Mouse (Mus musculus) kidney, embryonic 14.5 days (tissue): Measurements from ENCODE around the gene E130308A19Rik. TPM values are rescaled to one million over a fixed set of nuclear protein-coding genes. Genes with fewer than 3 reads are reported as not detected.

Source experiments
- ATAC-seq: fragments of 200-750 bp; cut with Nextera tagmentation; 2 replicates; pipeline ENCODE4 v1.8.0; 2017; ENCODE audit warnings: moderate number of reproducible peaks, mild to moderate bottlenecking, moderate TSS enrichment, moderate library complexity; ENCODE audit not compliant: low FRiP score, low TSS enrichment
- H3K27ac ChIP-seq: fragments of 300-500 bp; sonication (generic); 2 replicates; pipeline ENCODE4 v1.5.1; 2014; ENCODE audit warnings: low read depth, mild to moderate bottlenecking, low read length, moderate library complexity, mixed read lengths
- H3K27me3 ChIP-seq: fragments of 300-500 bp; sonication (generic); 2 replicates; pipeline ENCODE4 v1.6.1; 2014; ENCODE audit warnings: mild to moderate bottlenecking, low read length; ENCODE audit not compliant: control insufficient read depth, insufficient read depth
- H3K36me3 ChIP-seq: fragments of 300-500 bp; sonication (generic); 2 replicates; pipeline ENCODE4 v1.6.1; 2014; ENCODE audit warnings: low read length, mixed read lengths; ENCODE audit not compliant: control insufficient read depth, insufficient read depth
- H3K4me1 ChIP-seq: fragments of 300-500 bp; sonication (generic); 2 replicates; pipeline ENCODE4 v1.6.1; 2014; ENCODE audit warnings: low read length, mixed read lengths; ENCODE audit not compliant: control insufficient read depth, insufficient read depth
- H3K4me2 ChIP-seq: fragments of 300-500 bp; sonication (generic); replicated peaks from 2 replicates; pipeline ENCODE4 v1.6.1; 2014; ENCODE audit warnings: low read depth, mild to moderate bottlenecking, low read length
- H3K4me3 ChIP-seq: fragments of 300-500 bp; sonication (generic); 2 replicates; pipeline ENCODE4 v1.5.1; 2014; ENCODE audit warnings: mild to moderate bottlenecking, low read length
- H3K9ac ChIP-seq: fragments of 300-500 bp; sonication (generic); 2 replicates; pipeline ENCODE4 v1.6.1; 2014; ENCODE audit warnings: low read depth, mild to moderate bottlenecking, low read length, moderate library complexity
- H3K9me3 ChIP-seq: fragments of 300-500 bp; sonication (generic); 2 replicates; pipeline ENCODE4 v1.6.1; 2016; ENCODE audit warnings: low read length; ENCODE audit not compliant: control insufficient read depth
- WGBS: fragments of 180-500 bp; shearing (Covaris S2); extraction: QIAGEN DNeasy Blood & Tissue Kit; methylation state at CpG from one replicate; pipeline ENCODE4 v1.1.7; 2014; 5-methylcytosine and 5-hydroxymethylcytosine counted together
- polyA plus RNA-seq: library from polyadenylated mRNA; unstranded; fragments of >200 nt; fragmentation: Nextera tagmentation; extraction: Ambion mirVana; gene quantifications from 2 replicates; pipeline ENCODE4 v1.2.1, GENCODE M21; 2014

The E130308A19Rik gene
- polyA plus RNA-seq, 1 experiment from 2014 or later: 47.3 TPM

- Histone ChIP-seq H3K36me3 (no peaks in the 10 kb centered on the region), H3K4me2 (no peak overlapping the region), H3K27ac (no peak overlapping the region), H3K9me3 (no peaks in the 10 kb centered on the region), H3K27me3 (no peaks in the 10 kb centered on the region), H3K9ac (no peak overlapping the region), H3K4me1 (no peaks in the 10 kb centered on the region), H3K4me3 (no peak overlapping the region)
- ATAC-seq: peak; percentile 69; the same call in 1 of the 2 replicates
- 54% methylated on average over 3 of the region's 3 CpGs for WGBS
Measured at GRCm38 (mm10) chr4:59668050-59668449, 42.0 kb downstream of the E130308A19Rik start.

DNA sequence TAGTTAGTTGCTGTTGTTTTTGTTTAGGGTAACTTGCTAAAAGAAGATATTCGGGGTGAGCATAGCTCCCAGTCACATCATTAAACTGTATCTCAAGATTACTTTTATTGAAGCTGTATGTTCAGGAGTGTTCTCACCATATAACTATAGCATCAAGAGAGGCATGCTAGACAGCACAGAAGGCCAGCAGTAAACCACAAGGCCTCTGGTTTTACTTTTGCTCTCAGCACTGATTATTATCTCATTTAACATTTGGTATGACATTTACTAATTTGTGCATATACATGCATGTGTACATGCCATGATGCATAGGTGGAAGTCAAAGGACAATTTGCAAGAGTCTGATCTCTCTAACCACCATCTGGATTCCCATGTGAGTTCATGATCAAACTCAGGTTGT lies 43.1 kb downstream of the E130308A19Rik start:
- 77% methylated on average over 1 of the region's 1 CpGs for WGBS

DNA sequence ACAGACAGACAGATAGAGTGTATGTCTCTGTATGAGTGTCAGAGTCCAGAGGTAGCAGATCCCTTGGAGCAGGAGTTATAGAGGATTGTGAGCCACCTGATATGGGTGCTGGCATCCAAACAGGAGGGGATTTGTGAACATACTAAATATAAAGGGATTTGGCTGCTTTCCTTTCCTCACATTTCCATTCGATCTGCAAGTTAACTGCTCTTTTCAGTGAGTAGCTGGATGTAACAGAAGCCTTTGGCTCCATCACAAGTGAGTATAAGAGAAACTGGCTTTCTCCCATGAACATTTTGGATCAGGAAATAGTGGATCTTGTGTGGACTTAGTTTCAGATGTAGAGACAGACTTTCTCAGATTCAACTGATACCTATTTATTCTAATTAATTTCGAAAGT lies 44.0 kb downstream of the E130308A19Rik start:
- WGBS: 72% methylated on average over 2 of the region's 2 CpGs
- H3K9me3 ChIP-seq: no peaks in the 10 kb centered on the region
- H3K36me3 ChIP-seq: no peaks in the 10 kb centered on the region
- H3K4me1 ChIP-seq: peaks cover 4% of the 10 kb centered on the region; the same call in 1 of the 2 replicates
- H3K27me3 ChIP-seq: no peaks in the 10 kb centered on the region
- no peak overlapping the region for H3K9ac ChIP-seq
- H3K4me2 ChIP-seq: no peak overlapping the region
- H3K27ac ChIP-seq: no peak overlapping the region
- ATAC-seq: no peak
- H3K4me3 ChIP-seq: no peak overlapping the region

More for the DNA sequence above, 43.1 kb downstream of the E130308A19Rik start:
- H3K36me3 ChIP-seq: no peaks in the 10 kb centered on the region
- ATAC-seq: no peak
- no peak overlapping the region for H3K9ac ChIP-seq
- no peak overlapping the region for H3K4me3 ChIP-seq
- H3K27me3 ChIP-seq: no peaks in the 10 kb centered on the region
- no peaks in the 10 kb centered on the region for H3K4me1 ChIP-seq
- H3K27ac ChIP-seq: no peak overlapping the region
- H3K4me2 ChIP-seq: no peak overlapping the region
- no peaks in the 10 kb centered on the region for H3K9me3 ChIP-seq

DNA sequence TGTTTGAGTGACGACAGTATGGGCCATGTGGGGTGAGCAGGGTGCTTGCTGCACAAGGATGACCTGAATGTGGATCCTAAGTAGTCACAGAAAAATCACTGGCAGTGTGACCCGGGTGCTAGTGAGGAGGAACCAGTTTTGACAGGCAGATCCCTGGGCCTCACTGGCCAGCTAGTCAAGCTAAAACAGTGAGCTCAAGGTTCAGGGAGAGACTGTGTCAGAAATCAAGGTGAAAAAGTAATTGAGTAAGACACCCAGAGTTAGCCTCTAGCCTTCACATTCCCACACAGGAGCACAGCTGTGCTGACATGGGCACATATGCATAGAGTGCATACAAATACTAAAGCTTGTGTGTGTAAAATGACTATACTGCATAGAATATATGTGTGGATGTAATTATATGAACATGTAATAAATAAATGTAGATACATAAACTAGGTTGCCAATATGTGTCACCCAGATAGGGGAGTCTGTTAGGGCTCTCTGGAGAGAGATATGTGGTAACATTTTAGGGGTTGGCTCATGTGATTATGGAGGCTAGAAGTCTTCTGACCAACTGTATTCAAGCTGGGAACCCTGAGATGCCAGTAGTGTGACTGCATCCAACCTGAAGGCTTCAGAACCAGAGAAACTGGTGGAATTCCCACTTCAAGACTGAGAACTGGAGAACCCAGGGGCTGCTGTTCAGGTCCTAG lies 47.6 kb downstream of the E130308A19Rik start:
- H3K27ac ChIP-seq: no peak overlapping the region
- H3K9ac ChIP-seq: no peak overlapping the region
- 87% methylated on average over 2 of the region's 2 CpGs for WGBS
- no peaks in the 10 kb centered on the region for H3K9me3 ChIP-seq
- H3K4me1 ChIP-seq: peaks cover 6% of the 10 kb centered on the region; the same call in 1 of the 2 replicates
- H3K36me3 ChIP-seq: no peaks in the 10 kb centered on the region
- no peak for ATAC-seq
- H3K4me3 ChIP-seq: no peak overlapping the region
- H3K27me3 ChIP-seq: no peaks in the 10 kb centered on the region
- H3K4me2 ChIP-seq: no peak overlapping the region

- H3K27ac ChIP-seq: no peak overlapping the region
- H3K9me3 ChIP-seq: no peaks in the 10 kb centered on the region
- H3K4me1 ChIP-seq: peaks cover 6% of the 10 kb centered on the region; the same call in 1 of the 2 replicates
- no peaks in the 10 kb centered on the region for H3K36me3 ChIP-seq
- no peak overlapping the region for H3K4me2 ChIP-seq
- H3K4me3 ChIP-seq: no peak overlapping the region
- 54% methylated on average over 8 of the region's 8 CpGs for WGBS
- no peak overlapping the region for H3K9ac ChIP-seq
- H3K27me3 ChIP-seq: no peaks in the 10 kb centered on the region
- no peak for ATAC-seq
Measured at GRCm38 (mm10) chr4:59674929-59675679, 49.1 kb downstream of the E130308A19Rik start.

DNA sequence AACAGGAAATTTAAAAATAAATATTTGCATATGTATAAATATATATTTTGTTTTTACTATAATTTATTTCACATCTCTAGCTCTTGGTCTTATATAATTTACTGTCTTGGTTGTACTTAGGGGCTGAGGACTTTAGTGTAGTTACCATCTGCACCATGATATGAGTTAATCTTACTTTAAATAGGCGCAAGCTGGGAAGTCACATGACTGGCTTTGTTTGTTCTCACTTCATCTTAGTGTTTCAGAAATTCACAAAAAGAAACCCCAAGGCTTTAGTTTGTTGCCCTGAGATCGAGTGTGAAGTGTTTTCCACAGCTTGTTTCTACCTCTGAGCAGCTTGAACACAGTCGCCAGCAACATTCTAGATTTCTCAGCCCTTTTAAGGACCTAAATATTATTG lies 49.7 kb downstream of the E130308A19Rik start:
- no peak for ATAC-seq
- H3K9me3 ChIP-seq: no peaks in the 10 kb centered on the region
- H3K4me2 ChIP-seq: no peak overlapping the region
- no peak overlapping the region for H3K9ac ChIP-seq
- H3K4me3 ChIP-seq: no peak overlapping the region
- no peak overlapping the region for H3K27ac ChIP-seq
- H3K36me3 ChIP-seq: no peaks in the 10 kb centered on the region
- H3K4me1 ChIP-seq: peaks cover 9% of the 10 kb centered on the region; the same call in 1 of the 2 replicates
- no peaks in the 10 kb centered on the region for H3K27me3 ChIP-seq
- 78% methylated on average over 3 of the region's 3 CpGs for WGBS

DNA sequence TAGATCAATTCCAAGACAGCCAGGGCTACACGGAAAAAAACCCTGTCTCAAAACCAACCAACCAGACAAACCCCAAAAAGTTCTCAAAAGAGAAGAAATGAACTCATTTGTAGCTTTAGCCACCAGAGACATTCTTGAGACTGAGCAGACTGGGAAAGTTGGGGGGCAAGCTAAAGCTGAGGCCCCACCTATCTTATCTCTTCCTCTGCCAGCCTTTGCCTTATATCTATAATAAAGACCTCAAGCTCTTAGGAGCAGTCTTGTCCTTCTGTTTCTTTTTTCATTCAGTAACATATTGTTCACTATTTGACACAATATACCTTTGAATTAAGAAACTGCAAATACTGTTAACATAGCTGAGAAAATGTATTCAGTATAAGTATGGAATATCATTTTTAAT lies 55.4 kb downstream of the E130308A19Rik start:
- no peaks in the 10 kb centered on the region for H3K36me3 ChIP-seq
- H3K9ac ChIP-seq: no peak overlapping the region
- H3K4me3 ChIP-seq: no peak overlapping the region
- H3K27me3 ChIP-seq: no peaks in the 10 kb centered on the region
- 81% methylated on average over 1 of the region's 1 CpGs for WGBS
- H3K27ac ChIP-seq: no peak overlapping the region
- H3K9me3 ChIP-seq: no peaks in the 10 kb centered on the region
- H3K4me1 ChIP-seq: 0 out of 2 replicates have a peak, but pooled peaks cover 7% of the 10 kb centered on the region
- no peak for ATAC-seq
- no peak overlapping the region for H3K4me2 ChIP-seq

- no peaks in the 10 kb centered on the region for H3K36me3 ChIP-seq
- 44% methylated on average over 3 of the region's 3 CpGs for WGBS
- no peak overlapping the region for H3K9ac ChIP-seq
- no peaks in the 10 kb centered on the region for H3K27me3 ChIP-seq
- no peak overlapping the region for H3K4me2 ChIP-seq
- no peak overlapping the region for H3K4me3 ChIP-seq
- H3K9me3 ChIP-seq: no peaks in the 10 kb centered on the region
- ATAC-seq: no peak
- 0 out of 2 replicates have a peak, but pooled peaks cover 7% of the 10 kb centered on the region for H3K4me1 ChIP-seq
- H3K27ac ChIP-seq: no peak overlapping the region; the same call in 1 of the 2 replicates
Measured at GRCm38 (mm10) chr4:59682491-59682890, 56.5 kb downstream of the E130308A19Rik start.

GRCm38 (mm10) chr4:59682950-59683349 lies 56.9 kb downstream of the E130308A19Rik start:
- WGBS: 59% methylated on average over 10 of the region's 10 CpGs
- Histone ChIP-seq H3K9me3 (no peaks in the 10 kb centered on the region), H3K9ac (no peak overlapping the region), H3K36me3 (no peaks in the 10 kb centered on the region), H3K4me3 (no peak overlapping the region), H3K27ac (peak overlapping the region; percentile 30; the same call in 1 of the 2 replicates), H3K4me2 (no peak overlapping the region), H3K4me1 (0 out of 2 replicates have a peak, but pooled peaks cover 7% of the 10 kb centered on the region), H3K27me3 (no peaks in the 10 kb centered on the region)
- ATAC-seq: no peak
